Mouse (Mus musculus): ENCODE results near the gene Gm3417. TPM values are rescaled to one million over a fixed set of nuclear protein-coding genes. Genes with fewer than 3 reads are reported as not detected.
"Not testable (repeated sequence)": the region's sequence is repeated elsewhere in the genome, so short reads cannot be mapped to it uniquely, and the experiment has no call there.

The Gm3417 gene
- polyA plus RNA-seq, 1 experiment, result not detected

DNA sequence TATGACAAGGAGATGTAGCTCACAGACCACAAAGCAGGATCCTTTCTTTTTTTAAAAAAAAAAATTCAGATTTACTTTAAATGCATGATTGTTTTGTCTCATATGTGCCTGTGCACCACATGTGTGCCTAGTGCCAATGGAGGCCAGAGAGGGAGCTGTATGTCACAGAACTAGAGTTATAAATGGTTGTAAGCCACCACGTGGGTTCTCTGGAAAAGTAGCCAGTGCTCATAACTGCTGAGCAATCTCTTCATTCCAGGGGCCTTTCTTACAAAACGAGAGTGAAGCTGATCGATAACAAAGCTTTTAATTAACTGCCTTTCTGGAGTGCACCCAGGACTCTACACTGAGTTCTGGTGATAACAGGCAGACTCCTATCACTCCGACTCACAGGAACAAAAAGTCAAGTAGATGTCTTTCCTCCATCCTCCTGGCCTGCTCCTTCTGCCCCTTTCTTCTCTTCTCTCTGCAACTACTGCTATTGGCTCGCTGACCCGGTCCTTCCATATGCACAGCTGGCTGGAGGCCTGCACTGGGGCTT, 10.1 kb downstream of the Gm3417 start:
- not testable (repeated sequence) for H3K4me1 ChIP-seq (ENCODE audit: control insufficient read depth, insufficient read depth, insufficient read length, low read length); H3K27ac ChIP-seq (replicated peaks; ENCODE audit: low read depth, low read length); H3K4me3 ChIP-seq (ENCODE audit: insufficient read depth, low read depth, low read length)

DNA sequence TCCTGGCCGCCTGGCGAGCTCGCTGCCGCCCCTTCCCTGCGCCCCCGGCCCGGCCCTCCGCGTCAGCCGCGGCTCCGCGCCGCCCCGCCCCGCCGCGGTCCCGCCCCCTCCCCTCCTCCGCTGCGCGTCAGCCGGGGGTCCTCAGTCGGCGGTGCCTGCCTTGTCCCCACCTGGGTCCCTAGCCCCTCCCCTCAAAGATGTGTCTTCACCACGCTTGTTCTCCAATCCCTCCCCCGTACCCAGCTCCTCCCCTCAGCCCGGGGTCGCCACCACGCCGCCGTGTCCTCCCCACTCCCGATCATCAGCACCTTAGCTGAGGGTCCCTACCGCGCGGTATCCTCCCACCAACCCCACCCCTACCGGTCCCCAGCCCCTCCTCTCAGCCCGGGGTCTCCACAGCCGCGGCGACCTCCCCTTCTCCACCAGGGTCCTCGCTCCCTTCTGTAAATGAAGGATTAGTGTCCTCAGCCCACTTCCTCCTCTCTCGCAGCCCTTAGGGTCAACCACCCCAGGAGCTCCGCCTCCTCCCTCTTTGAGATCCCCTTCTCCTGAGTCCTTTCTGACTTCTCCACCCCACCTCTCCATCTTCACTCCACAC, 16.9 kb downstream of the Gm3417 start:
- H3K4me3 ChIP-seq (ENCODE audit: insufficient read depth, low read depth, low read length); H3K27ac ChIP-seq (replicated peaks; ENCODE audit: low read depth, low read length); H3K4me1 ChIP-seq (ENCODE audit: control insufficient read depth, insufficient read depth, insufficient read length, low read length): not testable (repeated sequence)

- H3K27ac ChIP-seq (replicated peaks; ENCODE audit: low read depth, low read length), result 0 out of 2 replicates have a peak within 1 kb of the TSS, but pooled peaks have one; percentile 37
- H3K4me1 ChIP-seq (ENCODE audit: control insufficient read depth, insufficient read depth, insufficient read length, low read length), result not testable (repeated sequence)
- H3K4me3 ChIP-seq (ENCODE audit: insufficient read depth, low read depth, low read length), result peak within 1 kb of the TSS; percentile 97
Observed at GRCm38 (mm10) chr17:14960951-14961556, 17.5 kb downstream of the Gm3417 start, which contains the start of gene Phf10. TSS of gene Phf10 (minus strand) at chr17:14961273.

- peak overlapping the region; percentile 97 for H3K4me3 ChIP-seq (ENCODE audit: insufficient read depth, low read depth, low read length)
- no peak overlapping the region for H3K27ac ChIP-seq (replicated peaks; ENCODE audit: low read depth, low read length)
- no peaks in the 10 kb centered on the region; the same call in 1 of the 2 replicates for H3K4me1 ChIP-seq (ENCODE audit: control insufficient read depth, insufficient read depth, insufficient read length, low read length)
Observed at GRCm38 (mm10) chr17:14960520-14960919, 18.1 kb downstream of the Gm3417 start.

DNA sequence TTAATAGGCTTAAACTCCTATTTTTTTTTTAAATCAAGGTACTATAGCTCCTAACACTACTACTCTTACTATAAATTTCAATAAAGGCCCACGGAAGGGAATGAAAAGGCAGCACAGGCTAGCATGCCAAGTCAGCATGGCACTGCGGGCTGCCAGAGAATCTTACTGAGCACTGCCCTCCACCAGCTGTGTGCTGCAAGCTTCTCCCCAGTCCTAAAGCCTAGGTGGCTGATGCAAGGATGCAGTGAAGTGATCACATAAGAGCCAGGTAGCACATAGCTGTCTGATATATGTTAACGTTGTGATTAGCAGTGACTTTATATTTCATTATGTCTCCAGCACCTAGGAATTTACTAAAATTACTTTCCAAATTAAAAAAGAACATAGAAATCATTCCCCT, 18.6 kb downstream of the Gm3417 start:
- peak overlapping the region; percentile 37 for H3K4me3 ChIP-seq (ENCODE audit: insufficient read depth, low read depth, low read length)
- H3K4me1 ChIP-seq (ENCODE audit: control insufficient read depth, insufficient read depth, insufficient read length, low read length), result no peaks in the 10 kb centered on the region; the same call in 1 of the 2 replicates
- no peak overlapping the region for H3K27ac ChIP-seq (replicated peaks; ENCODE audit: low read depth, low read length)

DNA sequence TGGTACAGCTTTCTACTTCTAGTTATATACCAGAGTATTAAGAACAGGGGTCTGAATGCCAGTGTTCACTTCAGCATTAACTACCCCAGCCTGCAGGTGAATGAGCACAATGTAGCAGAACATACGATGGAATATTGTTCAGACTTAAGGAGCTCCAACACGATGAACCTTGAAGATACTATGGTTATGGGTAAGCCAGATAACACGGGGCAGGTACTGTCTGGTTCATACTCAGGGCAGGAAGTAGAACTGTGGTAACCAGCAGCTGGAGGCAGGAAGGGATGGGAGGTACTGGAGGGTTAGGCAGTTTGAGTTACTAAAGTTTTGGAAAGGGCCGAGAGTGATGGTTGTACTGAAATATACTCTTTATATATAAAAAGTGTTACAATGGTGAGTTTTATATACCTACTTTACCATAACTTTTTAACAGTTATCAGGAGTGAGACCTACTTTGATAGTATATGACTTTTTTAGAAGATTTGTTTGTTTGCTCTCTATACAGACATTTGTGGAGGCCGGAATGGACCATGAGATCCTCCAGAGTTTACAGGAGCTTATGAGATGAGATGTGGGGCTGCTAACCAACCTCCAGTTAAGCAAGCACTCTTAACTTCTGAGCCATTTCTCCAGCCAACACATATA, 19.8 kb downstream of the Gm3417 start:
- no peak overlapping the region for H3K4me3 ChIP-seq (ENCODE audit: insufficient read depth, low read depth, low read length)
- H3K4me1 ChIP-seq (ENCODE audit: control insufficient read depth, insufficient read depth, insufficient read length, low read length), result no peaks in the 10 kb centered on the region; the same call in 1 of the 2 replicates
- H3K27ac ChIP-seq (replicated peaks; ENCODE audit: low read depth, low read length), result no peak overlapping the region

DNA sequence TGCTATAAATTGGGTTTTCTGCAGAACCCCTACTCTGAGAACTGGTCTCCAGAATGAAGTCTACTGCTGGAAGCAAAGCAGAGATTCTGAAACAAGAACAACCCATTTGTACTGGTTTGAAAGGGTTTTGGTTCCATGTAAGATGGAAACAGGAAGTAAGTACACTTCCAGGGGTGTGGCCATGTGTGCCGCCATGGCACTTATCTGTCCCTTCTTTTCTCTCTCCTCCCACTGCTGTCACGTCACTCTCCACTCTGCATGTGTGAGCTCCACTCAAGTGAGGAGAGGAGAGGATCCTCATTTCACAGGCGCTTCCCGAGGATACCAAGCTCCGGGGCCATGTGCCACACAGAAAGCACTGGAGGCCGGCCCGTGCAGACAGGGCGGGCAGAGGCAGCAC, 25.1 kb downstream of the Gm3417 start:
- no peaks in the 10 kb centered on the region for H3K4me1 ChIP-seq (ENCODE audit: control insufficient read depth, insufficient read depth, insufficient read length, low read length)
- H3K4me3 ChIP-seq (ENCODE audit: insufficient read depth, low read depth, low read length), result no peak overlapping the region
- H3K27ac ChIP-seq (replicated peaks; ENCODE audit: low read depth, low read length), result no peak overlapping the region

GRCm38 (mm10) chr17:14949161-14949827, 29.3 kb downstream of the Gm3417 start:
- no peak overlapping the region for H3K4me3 ChIP-seq (ENCODE audit: insufficient read depth, low read depth, low read length)
- H3K27ac ChIP-seq (replicated peaks; ENCODE audit: low read depth, low read length), result no peak overlapping the region
- peaks cover 3% of the 10 kb centered on the region; the same call in 1 of the 2 replicates for H3K4me1 ChIP-seq (ENCODE audit: control insufficient read depth, insufficient read depth, insufficient read length, low read length)

- H3K27ac ChIP-seq (replicated peaks; ENCODE audit: low read depth, low read length), result no peak overlapping the region
- peaks cover 8% of the 10 kb centered on the region for H3K4me1 ChIP-seq (ENCODE audit: control insufficient read depth, insufficient read depth, insufficient read length, low read length)
- no peak overlapping the region for H3K4me3 ChIP-seq (ENCODE audit: insufficient read depth, low read depth, low read length)
Observed at GRCm38 (mm10) chr17:14944551-14944950, 34.0 kb downstream of the Gm3417 start.

DNA sequence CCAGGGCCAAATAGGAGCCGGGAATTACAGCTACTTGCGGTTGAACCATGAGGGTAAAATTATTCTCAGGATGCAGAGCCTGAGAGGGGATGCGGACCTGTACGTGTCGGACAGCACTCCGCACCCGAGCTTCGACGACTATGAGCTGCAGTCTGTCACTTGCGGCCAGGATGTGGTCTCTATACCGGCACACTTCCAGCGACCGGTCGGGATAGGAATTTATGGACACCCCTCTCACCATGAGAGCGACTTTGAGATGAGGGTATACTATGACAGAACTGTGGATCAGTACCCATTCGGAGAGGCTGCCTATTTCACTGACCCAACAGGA, 34.9 kb downstream of the Gm3417 start:
- Histone ChIP-seq H3K27ac (replicated peaks; ENCODE audit: low read depth, low read length) (peak overlapping the region; percentile 73), H3K4me1 (ENCODE audit: control insufficient read depth, insufficient read depth, insufficient read length, low read length) (peaks cover 8% of the 10 kb centered on the region), H3K4me3 (ENCODE audit: insufficient read depth, low read depth, low read length) (peak overlapping the region; percentile 84)

- peak within 1 kb of the TSS; percentile 73 for H3K27ac ChIP-seq (replicated peaks; ENCODE audit: low read depth, low read length)
- H3K4me1 ChIP-seq (ENCODE audit: control insufficient read depth, insufficient read depth, insufficient read length, low read length), result peaks cover 8% of the 10 kb centered on the region
- H3K4me3 ChIP-seq (ENCODE audit: insufficient read depth, low read depth, low read length), result peak within 1 kb of the TSS; percentile 84
Observed at GRCm38 (mm10) chr17:14943009-14943728, 35.4 kb downstream of the Gm3417 start, which contains the start of the genes Wdr27 and 1600012H06Rik. TSS of gene Wdr27 (minus strand) at chr17:14943158. TSS of gene 1600012H06Rik (plus strand) at chr17:14943184.

DNA sequence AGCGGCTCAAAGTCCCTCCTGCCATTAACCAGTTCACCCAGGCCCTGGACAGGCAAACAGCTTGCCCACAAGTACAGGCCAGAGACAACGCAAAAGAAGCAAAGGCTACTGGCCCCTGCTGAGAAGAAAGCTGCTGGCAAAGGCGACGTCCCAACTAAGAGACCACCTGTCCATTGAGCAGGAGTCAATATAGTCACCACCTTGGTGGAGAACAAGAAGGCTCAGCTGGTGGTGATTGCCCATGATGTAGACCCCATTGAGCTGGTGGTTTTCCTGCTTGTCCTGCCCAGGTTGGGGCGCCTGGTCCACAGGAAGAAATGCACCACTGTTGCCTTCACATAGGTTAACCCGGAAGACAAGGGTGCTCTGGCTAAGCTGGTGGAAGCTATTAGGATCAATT, 36.4 kb downstream of the Gm3417 start:
- not testable (repeated sequence) for H3K4me1 ChIP-seq (ENCODE audit: control insufficient read depth, insufficient read depth, insufficient read length, low read length); H3K27ac ChIP-seq (replicated peaks; ENCODE audit: low read depth, low read length); H3K4me3 ChIP-seq (ENCODE audit: insufficient read depth, low read depth, low read length)

GRCm38 (mm10) chr17:14935841-14936605, 42.6 kb downstream of the Gm3417 start:
- Histone ChIP-seq H3K4me1 (ENCODE audit: control insufficient read depth, insufficient read depth, insufficient read length, low read length) (no peaks in the 10 kb centered on the region), H3K27ac (replicated peaks; ENCODE audit: low read depth, low read length) (no peak overlapping the region), H3K4me3 (ENCODE audit: insufficient read depth, low read depth, low read length) (no peak overlapping the region)

DNA sequence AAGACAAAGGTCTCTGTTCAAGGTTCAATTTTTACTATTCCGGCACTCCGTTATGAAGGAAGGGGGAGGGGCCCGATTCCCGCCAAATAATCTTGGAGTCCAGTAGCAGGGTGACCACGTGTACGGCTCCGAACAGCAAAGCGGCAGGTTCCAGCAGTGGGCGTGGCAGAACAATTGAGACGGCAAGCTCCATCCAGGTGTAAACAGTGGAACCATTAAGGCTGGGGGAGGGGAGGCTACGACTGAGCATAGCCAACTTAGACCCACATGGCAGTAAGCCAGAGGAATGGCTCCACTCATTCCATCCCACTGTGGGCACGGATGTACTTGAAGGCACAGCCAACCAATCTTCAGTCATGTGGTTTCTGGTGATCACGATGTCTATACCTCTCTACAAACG, 43.3 kb downstream of the Gm3417 start:
- not testable (repeated sequence) for H3K4me1 ChIP-seq (ENCODE audit: control insufficient read depth, insufficient read depth, insufficient read length, low read length); H3K27ac ChIP-seq (replicated peaks; ENCODE audit: low read depth, low read length)

More for the DNA sequence above, 43.3 kb downstream of the Gm3417 start:
- H3K4me3 ChIP-seq (ENCODE audit: insufficient read depth, low read depth, low read length), result not testable (repeated sequence)

Data from brown adipose tissue, adult 24 weeks (tissue).